Mouse (Mus musculus) megakaryocyte, adult 5-6 weeks (primary cell): ENCODE results near the gene Pld4. TPM values are rescaled to one million over a fixed set of nuclear protein-coding genes. Genes with fewer than 3 reads are reported as not detected.
A peak's percentile ranks its signal among the peaks of the same experiment; 100 is the strongest.

Experiments
- ATAC-seq: 2 replicates; pipeline ENCODE4 v1.8.0; 2016; ENCODE audit warnings: mild to moderate bottlenecking, inconsistent platforms; ENCODE audit not compliant: poor library complexity, severe bottlenecking
- total RNA-seq, 2 experiments: library from RNA; stranded (forward) in 1 of 2; stranded (reverse) in 1 of 2; fragments of 153-499, 151-499 nt in 1 of 2; fragments of 221-1000, 200-1000 nt in 1 of 2; gene quantifications; 2 replicates each; pipeline versions ENCODE4 v1.2.3 to v1.2.4; 2015 to 2017

Pld4 gene
- total RNA-seq (2015), result 532 and 545 TPM in 2 replicates
- 316 and 364 TPM in 2 replicates for total RNA-seq (2017)

DNA sequence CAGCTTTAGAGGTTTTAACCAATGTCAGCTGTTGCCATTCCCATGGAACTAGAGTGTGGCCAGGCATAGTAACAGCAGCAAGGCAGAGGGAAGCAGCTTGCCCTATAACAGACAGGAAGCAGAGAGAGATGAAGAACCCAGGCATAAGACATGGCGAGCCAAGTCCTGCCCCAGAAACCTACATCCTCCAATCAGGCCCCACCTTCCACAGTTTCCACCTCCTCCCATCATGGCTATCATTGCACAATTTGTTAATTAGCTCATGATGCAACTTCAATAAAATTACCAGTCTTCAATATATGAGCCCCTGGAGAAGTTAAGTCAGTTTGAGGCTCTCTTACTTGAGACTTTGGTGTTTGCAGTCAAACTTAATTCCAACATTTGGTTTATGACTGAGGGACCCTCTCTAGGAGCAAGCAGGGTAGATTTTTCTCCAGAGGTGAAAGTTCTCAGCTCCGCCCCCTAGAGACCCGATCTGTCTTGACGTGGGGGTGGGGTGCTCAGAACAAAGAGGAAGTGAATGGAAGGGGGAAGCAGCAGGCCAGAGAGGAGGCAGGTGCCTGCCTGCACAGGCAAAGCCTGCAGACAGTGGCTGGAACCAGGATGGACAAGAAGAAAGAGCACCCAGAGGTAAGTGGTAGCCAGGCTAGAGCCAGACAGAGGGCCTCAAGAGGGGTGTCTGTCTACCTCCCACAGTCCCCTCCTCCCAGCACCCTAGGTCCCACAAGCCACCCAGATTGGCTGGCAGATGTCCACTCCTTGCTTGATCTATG lies at the start of gene Pld4:
Gene Pld4, plus strand, starts transcription at position 502 of the 773 bp plus-strand sequence.
- ATAC-seq, result peak; percentile 77

DNA sequence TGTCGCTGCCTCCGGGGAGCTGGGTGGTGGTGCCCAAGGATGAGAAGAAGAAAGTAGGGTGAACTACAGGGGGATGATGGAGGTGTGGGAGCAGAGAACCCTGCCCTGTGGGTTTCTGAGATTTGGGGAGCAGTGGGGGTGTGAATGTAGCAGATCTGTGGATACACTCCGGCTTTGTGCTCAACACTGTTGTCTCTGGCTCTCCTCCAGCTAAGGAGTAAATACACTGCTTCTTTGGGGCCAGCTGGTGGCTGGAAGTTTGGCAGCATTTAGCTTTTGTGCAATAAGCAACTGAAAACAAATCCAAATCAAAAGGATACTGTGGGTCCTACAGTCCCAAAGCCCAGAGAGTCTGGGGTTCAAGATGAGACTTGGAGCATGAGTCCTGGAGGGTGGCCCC lies 46.5 kb upstream of the Pld4 start:
- ATAC-seq, result no peak

DNA sequence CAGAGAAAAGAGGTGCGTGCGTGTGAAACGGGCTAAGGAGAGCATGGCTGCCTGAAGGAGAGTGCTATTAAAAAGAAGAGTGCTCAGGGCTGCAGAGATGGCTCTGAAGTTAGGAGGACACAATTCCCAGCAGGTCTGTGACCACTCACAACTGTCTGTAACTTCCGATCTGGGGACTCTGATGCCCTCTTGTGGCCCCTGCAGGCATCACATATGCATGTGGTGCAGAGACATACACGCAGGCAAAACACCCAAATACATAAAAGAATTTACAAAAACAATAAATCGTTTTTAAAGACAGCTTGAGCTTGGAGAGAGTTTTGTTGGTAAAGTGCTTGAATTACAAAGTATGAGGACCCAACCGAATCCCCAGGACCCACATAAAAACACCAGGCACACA lies 43.3 kb upstream of the Pld4 start:
- peak; percentile 62 for ATAC-seq

DNA sequence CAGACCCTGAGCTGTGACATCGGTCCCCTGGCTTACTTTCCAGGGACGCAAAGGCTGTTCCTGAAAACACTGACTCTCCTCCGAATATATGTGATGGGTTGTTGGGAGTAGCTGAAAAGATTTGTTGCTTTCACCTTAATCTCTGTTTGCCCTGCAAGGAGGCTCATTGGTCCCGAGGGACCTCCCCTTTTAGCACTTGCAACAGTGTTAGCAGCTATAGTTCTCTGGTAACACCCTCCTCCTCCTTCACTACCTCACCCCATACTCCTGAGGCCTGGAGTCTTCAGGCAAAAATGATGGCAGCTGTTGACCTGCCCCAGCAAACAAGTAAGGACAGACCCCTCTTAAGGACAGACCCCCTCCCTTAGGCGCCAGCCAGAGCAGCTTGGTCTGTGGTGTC lies 41.5 kb upstream of the Pld4 start:
- ATAC-seq, result no peak

DNA sequence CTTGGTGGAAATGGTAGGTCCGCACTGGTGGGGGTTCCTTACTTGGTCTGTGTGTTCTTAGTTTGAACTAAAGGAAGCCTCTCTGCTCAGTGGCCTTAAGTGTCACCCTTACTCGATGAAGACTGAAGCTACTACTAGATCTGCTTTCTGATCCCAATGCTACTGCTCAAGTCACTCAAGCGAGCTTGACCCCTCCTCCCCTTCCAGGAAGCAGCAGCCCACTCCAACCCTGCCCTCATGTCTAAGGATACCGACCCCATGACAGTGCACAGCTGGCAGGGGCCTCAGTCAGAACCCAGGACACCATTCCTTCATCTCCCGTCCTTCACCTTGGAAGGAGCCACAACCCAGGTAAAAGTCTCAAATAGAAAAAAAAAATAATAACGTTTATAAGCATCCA lies 40.2 kb upstream of the Pld4 start, which contains the start of gene Cep170b:
Gene Cep170b, plus strand, starts transcription at position 240 of the 400 bp plus-strand sequence.
- no peak for ATAC-seq

DNA sequence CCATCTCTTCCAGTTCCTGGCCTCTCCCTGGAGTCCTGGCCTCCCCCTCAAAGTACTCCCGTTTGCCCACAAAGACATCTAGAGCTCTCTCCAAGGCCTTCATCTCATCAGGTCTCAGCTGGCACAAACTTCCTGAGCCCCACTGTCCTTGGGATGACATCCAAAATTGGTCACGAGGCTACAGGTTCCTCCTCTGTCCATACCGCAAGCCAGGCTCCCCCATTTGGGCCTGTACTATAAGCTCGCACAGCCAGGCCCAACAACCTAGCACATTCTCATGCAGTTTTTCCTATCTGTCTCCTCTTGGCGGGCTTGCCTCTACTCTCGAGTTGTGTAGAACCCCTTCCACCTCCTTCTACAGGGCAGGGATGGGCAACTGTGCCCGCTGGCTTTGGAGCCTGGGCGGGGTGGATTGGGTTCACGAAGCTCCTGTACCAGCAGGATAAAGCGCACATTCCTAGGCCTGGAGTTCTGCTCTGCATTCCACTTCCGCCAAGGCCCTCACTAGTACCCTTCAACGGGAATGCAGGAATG lies 39.5 kb upstream of the Pld4 start:
- no peak for ATAC-seq

DNA sequence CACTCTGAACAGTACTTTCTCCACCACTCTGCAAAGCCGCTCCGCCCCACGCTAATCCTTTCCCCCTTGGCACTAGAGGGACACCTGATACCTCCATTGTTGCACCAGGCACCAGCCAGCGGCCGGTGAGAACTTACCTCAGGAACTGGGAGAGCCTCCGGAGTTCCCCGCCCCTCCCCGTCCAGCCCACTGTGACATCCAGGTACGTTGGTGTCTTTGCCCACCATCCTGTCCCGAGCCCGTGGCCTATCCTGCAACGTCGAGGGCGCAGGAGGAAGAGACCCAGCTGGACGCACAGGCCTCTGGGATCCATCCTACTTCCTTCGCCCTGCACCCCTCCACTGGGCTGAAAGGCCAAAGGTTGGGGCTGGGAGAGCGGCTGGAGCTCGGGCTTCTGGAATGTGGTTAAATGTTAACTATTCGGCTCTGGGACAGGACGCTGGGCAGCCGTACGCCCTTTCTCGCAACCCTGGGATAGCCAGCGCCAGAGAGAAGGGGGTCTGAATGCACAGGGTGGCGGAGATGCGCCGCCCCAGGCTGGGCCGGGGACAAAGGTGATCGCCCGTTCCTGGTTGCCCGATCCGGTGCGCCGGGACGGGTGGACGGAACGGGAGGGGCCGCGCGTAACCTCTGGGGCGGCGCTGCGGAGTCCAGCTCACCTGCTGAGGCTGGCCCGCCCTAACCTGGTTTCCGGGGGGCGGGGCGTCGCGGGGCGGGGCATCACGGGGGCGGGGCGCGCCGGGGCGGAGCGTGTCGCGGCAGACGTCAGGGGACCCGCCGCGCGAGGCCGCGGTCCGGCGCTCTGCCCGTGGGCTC lies 38.8 kb upstream of the Pld4 start:
- peak; percentile 28 for ATAC-seq

DNA sequence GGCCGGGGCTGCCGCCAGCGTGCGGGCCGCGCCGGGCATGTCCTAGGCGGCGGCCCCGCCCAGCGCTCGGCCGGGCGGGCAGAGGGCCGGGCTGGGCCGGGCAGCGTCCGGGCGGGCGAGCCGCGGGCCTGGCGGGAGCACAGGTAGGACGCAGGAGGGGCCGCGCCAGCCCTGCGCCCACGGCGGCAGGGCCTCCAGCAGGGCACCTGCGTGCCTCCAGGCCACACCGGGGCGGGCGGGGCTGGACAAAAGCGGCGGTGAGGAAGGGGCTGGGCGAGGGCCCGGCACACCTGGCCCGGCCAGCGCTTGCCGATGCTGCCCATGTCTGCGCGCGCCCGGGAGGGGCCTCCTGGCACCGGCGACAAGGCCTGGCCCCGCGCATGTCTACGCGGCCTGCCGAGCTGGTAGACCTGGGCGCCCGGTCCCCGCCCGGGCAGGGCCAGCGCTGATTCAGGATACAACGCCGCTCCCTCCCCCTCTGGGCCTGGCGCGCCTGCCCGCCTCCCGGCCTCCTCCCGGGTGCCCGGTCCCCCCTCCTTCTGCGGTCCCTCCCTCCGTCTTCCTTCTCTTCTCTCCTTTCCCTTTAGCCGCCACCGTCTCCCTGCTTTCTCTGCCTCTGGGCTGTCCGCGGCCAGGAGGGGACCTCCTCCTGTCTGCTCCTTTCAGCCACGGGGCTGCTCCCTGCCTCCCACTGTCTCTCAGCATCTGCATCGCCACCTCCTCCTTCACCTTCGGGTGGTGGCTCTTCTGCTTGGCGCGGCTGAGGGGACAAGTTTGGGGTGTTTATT lies 38.0 kb upstream of the Pld4 start:
- peak; percentile 19; the same call in 1 of the 2 replicates for ATAC-seq

DNA sequence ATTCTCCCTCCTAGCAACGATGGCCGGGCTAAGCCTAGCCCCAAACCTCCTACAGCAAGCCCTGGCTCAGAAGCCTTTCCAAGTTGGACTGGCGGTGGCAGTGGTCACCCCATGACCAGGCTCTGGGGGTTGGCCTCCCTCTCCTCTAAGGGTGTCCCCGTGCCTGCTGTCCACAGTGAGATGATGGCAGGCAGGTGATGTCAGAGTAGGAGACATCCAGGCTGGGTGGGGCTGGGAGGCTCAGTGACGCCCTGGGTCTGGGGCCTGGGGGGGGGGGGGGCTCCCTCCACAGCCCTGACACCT lies 37.5 kb upstream of the Pld4 start:
- ATAC-seq, result no peak

DNA sequence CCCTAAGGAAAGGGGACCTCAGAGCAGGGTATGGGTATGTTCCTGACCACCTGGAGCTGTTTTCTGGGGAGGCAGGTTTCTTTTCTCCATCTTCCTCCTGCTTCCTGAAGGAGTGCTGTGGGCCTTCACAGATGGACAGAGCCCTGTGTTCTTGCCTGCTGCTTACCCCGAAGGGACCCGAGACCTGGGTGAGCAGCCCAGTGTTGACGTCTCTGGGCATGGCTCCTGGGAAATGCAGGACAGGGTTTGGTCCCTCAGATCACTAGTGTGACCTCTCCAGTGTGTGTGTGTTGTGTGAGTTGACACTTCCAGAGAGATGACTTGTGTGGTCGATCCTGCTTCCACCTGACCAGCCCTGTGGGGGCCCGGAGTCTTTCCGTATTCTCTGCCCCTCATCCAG lies 37.0 kb upstream of the Pld4 start:
- ATAC-seq, result no peak

DNA sequence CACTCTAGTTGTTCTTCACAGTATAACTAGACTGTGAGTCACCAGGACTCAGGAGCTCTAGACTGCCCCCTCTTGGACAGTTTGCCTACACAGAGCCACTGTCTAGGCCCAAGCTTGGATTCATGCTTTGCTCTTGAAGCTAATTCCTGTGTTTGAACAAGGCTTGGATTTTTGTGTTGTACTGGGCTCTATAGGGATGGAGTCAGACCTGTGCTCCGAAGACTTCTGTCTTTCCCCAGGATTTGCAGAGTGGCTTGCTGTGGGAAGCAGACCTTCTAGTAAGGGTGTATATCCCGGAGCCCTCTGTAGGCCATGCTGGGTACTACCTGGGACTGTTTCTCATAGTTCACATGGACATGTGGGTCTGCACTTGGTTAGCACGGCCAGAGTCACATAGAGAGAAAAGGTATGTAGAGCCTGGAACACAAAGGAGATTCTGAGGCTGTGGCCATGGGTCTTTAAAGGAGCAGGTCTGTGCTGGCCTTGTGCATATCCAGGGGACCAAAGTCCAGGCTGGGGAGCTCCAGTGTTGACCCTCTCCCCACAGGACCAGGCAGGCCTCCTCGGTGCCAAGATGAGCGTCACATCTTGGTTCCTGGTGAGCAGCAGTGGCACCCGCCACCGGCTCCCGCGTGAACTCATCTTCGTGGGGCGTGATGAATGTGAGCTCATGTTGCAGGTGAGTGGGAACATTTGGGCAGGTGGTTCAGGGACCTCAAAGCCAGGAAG lies 36.2 kb upstream of the Pld4 start:
- peak; percentile 69 for ATAC-seq

DNA sequence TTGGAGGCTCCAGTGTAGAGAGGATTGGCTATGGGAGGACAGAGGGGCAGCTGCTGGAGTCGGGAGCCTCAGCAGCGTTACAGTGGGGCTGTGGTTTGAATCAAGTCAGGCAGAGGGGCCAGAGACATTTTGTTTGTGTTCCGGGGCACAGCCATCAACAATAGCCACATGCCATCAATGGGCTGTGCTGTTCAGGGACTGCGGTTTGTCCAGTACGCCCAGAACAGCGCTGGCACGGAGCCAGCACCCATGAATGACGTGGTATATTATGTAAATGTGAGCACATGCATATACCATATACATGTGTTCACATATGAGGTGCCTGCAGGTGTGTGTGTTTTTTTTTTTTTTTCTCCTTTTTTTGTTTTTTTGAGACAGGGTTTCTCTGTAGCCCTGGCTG lies 32.7 kb upstream of the Pld4 start:
- ATAC-seq, result no peak

DNA sequence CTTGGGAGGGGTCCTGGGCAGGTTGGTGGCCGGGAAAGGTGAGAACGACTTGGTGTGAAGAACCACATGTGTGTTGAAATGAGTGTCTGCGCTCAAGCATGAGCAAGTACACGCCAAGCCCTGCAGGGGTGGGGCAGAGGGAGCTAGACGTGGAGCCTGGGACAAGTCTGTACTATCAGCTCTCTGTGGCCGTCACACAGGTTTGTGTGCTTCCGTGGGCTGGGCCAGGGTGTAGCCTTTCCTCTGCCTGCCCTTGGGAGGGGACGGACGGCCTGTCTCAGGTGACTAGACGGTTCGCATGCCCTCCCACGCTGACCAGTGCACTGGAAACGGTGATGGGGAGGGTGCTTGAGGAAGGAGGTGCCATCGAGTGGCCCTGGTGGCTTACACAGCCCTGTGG lies 29.6 kb upstream of the Pld4 start:
- no peak for ATAC-seq

DNA sequence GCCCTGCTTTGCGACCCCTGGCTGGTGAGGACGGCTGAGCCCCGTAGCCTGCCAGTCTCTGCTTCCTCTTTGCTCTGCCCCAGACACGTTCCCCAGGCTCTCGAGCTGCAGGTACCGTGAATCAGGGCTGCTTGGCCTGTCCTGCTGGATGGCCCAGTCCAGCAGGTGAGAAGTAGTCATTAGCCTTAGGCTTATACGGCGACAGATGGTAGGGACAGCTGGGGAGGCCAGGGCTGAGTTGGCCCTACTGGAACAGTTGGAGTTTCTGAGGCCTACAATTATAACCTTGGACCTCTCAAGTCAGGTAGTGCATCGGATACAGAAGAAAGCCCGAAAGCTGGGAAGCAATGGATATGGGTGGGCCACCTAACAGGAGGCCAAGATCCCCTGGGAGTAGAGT lies 27.9 kb upstream of the Pld4 start:
- ATAC-seq, result no peak

DNA sequence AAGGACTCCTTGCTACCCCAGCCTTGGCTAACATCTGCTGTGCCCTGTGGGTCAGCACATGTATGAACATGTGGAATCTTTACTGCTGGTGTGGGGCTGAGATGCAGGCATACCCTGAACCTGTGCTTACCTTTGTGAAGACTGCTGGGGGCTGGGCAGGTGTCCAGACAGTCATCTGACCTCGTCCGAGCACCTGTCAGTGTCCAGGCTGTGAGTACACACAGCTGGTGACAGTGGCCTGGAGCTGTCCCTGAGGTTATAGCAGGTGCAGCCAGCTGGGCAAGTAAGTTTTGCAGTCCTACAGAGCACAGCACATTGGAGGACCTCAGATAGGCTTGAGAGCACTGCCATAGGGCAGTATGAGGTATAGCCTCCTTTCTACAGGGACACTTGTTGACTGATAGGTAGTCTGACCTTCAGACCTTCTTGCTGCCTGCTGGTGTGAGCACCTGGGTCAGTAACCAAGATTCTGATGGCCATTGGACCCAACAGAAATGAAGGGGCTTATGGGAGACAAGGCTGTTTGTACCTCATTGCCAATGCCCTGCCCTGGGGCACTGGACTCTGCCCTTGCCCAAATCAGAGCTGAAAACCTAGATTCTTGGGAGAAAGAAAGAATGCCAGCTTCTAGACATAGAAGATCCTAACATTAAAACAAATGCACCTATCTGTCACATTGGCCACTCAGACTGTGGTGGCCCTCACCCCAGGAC lies 26.2 kb upstream of the Pld4 start:
- no peak for ATAC-seq

DNA sequence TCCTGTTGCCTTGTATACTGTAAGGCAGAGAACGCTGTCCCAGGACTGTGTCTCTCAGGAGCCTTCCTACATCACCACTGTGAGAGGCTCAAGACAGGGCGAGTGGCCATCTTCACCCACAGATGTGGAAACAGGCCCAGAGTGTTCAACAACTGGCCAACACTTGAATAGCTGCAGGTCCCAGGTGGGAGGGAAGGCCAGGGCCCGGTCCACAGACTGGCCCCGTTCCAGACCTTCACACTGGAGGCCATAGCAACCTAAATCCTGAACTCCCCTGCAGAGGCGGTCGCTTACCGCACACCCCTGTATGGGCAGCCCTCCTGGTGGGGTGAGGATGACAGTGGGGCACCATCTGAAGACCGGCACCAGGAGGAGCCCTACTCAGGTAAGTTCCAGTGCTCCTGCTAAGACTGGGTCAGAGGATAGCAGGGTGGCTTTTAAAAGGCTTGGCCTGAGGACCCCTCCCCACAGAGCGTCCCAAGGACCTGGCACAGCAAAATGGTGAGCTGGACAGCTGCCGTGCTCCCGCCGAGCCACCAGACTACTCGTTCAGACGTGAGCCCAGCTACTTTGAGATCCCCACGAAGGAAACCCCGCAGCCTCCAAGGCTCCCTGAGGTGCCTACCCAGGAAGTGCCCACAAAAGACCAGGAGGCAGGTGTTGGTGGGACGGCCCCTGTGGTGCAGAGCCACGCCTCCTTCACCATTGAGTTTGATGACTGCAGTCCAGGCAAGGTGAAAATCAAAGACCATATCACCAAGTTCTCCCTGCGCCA lies 25.4 kb upstream of the Pld4 start:
- no peak for ATAC-seq

DNA sequence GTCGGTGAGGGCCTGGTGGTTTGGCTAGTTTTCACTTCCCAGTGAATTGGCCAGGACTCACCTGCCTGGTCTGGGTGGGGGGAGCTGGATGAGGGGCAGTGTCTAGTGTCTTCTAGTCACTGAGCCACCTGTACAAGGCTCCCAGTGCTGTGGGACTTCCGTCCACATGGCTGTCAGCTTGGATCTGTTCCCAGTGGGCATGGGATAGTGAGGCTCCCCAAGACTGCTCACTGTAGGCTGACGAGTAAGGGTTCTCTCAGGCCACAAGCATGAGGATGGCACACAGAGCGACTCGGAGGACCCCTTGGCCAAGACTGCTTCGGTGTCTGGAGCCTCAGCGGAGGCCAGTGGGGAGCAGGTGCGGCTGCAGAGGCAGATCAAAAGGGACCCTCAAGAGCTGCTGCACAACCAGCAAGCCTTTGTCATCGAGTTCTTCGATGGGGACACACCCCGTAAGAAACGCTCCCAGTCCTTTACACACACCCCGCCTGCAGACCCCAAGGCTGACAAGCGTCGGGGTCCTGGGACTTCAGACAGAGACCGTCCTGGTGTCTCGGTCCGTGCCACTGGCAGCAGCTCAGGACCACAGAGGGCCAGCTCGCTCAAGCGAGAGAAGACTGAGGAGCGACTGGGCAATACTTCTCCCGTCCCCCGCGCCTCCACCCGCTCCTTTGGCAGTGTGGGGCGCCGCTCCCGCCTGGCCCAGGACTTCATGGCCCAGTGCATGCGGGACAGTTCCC lies 24.4 kb upstream of the Pld4 start:
- no peak for ATAC-seq

DNA sequence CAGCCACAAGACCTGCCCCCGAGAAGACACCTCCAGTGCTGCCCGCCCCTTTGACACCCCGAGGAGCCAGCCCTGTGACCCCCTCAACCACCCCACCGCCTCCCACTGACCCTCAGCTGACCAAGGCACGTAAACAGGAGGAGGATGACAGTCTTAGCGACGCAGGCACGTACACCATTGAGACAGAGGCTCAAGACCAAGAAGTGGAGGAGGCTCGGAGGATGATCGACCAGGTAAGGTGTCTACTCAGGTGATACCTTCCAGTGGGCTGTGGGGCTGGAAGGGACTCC lies 23.9 kb upstream of the Pld4 start:
- ATAC-seq, result no peak

DNA sequence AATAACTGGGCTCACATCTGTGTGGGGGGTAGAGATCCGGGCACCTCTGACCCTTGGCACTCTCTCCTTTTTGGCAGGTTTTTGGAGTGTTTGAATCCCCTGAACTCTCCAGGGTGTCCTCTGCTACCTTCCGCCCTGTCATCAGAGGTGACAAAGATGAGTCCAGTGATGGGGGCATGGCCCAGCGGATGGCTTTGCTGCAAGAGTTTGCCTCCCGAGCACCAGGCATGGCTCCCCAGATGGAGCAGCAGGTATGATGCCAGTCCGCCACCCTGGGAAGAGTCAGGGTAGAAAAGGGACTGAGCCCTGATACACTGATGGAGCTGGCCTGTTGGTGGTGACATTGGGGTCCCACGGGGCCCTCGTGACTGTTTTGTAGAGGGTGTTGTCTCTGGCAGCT lies 23.4 kb upstream of the Pld4 start:
- ATAC-seq, result no peak
